Mouse (Mus musculus): ENCODE measurements around the gene Igfbp3. TPM values are rescaled to one million over a fixed set of nuclear protein-coding genes. Genes with fewer than 3 reads are reported as not detected.

Gene Igfbp3
- polyA plus RNA-seq, 1 experiment, result 11.0 TPM

DNA sequence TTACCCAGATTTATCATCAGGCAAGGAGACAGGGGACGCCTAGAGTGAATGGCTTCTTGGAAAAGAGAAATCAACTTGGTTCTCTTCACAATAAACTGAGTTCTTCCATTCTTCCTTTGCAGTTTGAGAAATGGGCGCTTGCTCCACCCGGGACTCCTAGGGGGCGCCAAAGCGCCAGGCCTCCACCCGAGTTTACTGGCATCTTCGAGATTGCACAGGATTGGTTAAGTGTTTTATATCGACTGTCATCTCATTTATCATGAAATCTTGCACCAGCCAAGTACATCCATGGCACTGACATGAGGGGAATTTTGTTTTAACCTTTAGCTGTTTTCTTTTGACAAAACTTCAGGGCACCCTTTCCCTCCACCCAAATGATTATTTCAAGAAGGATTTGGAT lies 2.0 kb upstream of the Igfbp3 start:
- no peak overlapping the region for H3K4me3 ChIP-seq (replicated peaks; ENCODE audit: insufficient read depth, low read depth, low read length)
- DNase-seq, result peak; percentile 49 to 57
- H3K27ac ChIP-seq (ENCODE audit: insufficient read depth, low read length), result no peak overlapping the region
- 9% methylated on average over 8 of the region's 8 CpGs for WGBS
- TF ChIP-seq CTCF (IDR thresholded peaks at IDR 0.05; ENCODE audit: borderline replicate concordance, insufficient read depth, low read depth, low read length), result peak; percentile 64; the same call in 1 of the 2 replicates
- TF ChIP-seq POLR2A (IDR thresholded peaks at IDR 0.05; ENCODE audit: borderline replicate concordance, insufficient read depth, low read length), result no peak
- no peaks in the 10 kb centered on the region for H3K27me3 ChIP-seq (ENCODE audit: control insufficient read depth, insufficient read depth, low read length)
- H3K4me1 ChIP-seq (ENCODE audit: control insufficient read depth, insufficient read depth, low read length), result no peaks in the 10 kb centered on the region

GRCm38 (mm10) chr11:7214761-7215160 lies 1.0 kb upstream of the Igfbp3 start:
- DNase-seq, result peak; percentile 29 to 37
- H3K4me1 ChIP-seq (ENCODE audit: control insufficient read depth, insufficient read depth, low read length), result no peaks in the 10 kb centered on the region
- H3K27me3 ChIP-seq (ENCODE audit: control insufficient read depth, insufficient read depth, low read length), result no peaks in the 10 kb centered on the region
- TF ChIP-seq POLR2A (IDR thresholded peaks at IDR 0.05; ENCODE audit: borderline replicate concordance, insufficient read depth, low read length) (no peak), CTCF (IDR thresholded peaks at IDR 0.05; ENCODE audit: borderline replicate concordance, insufficient read depth, low read depth, low read length) (peak; percentile 59; the same call in 1 of the 2 replicates)
- no peak overlapping the region for H3K4me3 ChIP-seq (replicated peaks; ENCODE audit: insufficient read depth, low read depth, low read length)
- 5% methylated on average over 14 of the region's 14 CpGs for WGBS
- H3K27ac ChIP-seq (ENCODE audit: insufficient read depth, low read length), result no peak overlapping the region

- 1% methylated on average over 12 of the region's 12 CpGs for WGBS
- no peaks in the 10 kb centered on the region for H3K4me1 ChIP-seq (ENCODE audit: control insufficient read depth, insufficient read depth, low read length)
- DNase-seq, result no peak
- no peaks in the 10 kb centered on the region for H3K27me3 ChIP-seq (ENCODE audit: control insufficient read depth, insufficient read depth, low read length)
- H3K27ac ChIP-seq (ENCODE audit: insufficient read depth, low read length), result no peak overlapping the region
- TF ChIP-seq POLR2A (IDR thresholded peaks at IDR 0.05; ENCODE audit: borderline replicate concordance, insufficient read depth, low read length) (no peak), CTCF (IDR thresholded peaks at IDR 0.05; ENCODE audit: borderline replicate concordance, insufficient read depth, low read depth, low read length) (no peak)
- peak overlapping the region; percentile 21 for H3K4me3 ChIP-seq (replicated peaks; ENCODE audit: insufficient read depth, low read depth, low read length)
These were observed 578 bp upstream of the Igfbp3 start for GRCm38 (mm10) chr11:7214342-7214660.

DNA sequence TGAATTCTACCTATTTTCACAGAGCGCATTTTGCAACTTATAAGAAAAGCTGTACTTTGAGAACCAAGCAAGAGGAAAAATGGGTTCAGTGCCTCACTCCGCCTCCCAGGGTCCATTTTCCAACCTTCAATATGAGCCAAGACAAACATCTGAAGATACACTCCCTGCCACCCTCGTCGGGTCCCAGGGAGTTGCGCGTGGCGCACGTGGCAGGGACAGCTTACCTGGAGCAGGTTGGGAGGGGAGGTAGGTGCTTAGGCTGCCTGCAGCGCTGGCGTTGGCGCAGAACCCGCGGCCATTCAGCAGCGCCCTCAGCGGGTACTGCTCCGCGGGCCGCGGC lies 592 bp downstream of the Igfbp3 start:
- TF ChIP-seq POLR2A (IDR thresholded peaks at IDR 0.05; ENCODE audit: borderline replicate concordance, insufficient read depth, low read length), result no peak
- TF ChIP-seq CTCF (IDR thresholded peaks at IDR 0.05; ENCODE audit: borderline replicate concordance, insufficient read depth, low read depth, low read length), result no peak
- Histone ChIP-seq H3K27me3 (ENCODE audit: control insufficient read depth, insufficient read depth, low read length) (no peaks in the 10 kb centered on the region), H3K27ac (ENCODE audit: insufficient read depth, low read length) (no peak overlapping the region), H3K4me3 (replicated peaks; ENCODE audit: insufficient read depth, low read depth, low read length) (peak overlapping the region; percentile 60), H3K4me1 (ENCODE audit: control insufficient read depth, insufficient read depth, low read length) (no peaks in the 10 kb centered on the region)
- no peak for DNase-seq
- WGBS, result 3% methylated on average over 19 of the region's 19 CpGs

- Histone ChIP-seq H3K4me1 (ENCODE audit: control insufficient read depth, insufficient read depth, low read length) (no peaks in the 10 kb centered on the region), H3K27me3 (ENCODE audit: control insufficient read depth, insufficient read depth, low read length) (no peaks in the 10 kb centered on the region), H3K27ac (ENCODE audit: insufficient read depth, low read length) (no peak overlapping the region), H3K4me3 (replicated peaks; ENCODE audit: insufficient read depth, low read depth, low read length) (peak overlapping the region; percentile 9)
- DNase-seq, result no peak
- 47% methylated on average over 17 of the region's 17 CpGs for WGBS
- TF ChIP-seq CTCF (IDR thresholded peaks at IDR 0.05; ENCODE audit: borderline replicate concordance, insufficient read depth, low read depth, low read length) (no peak), POLR2A (IDR thresholded peaks at IDR 0.05; ENCODE audit: borderline replicate concordance, insufficient read depth, low read length) (no peak)
These were observed 1.5 kb downstream of the Igfbp3 start for GRCm38 (mm10) chr11:7212126-7212798.

DNA sequence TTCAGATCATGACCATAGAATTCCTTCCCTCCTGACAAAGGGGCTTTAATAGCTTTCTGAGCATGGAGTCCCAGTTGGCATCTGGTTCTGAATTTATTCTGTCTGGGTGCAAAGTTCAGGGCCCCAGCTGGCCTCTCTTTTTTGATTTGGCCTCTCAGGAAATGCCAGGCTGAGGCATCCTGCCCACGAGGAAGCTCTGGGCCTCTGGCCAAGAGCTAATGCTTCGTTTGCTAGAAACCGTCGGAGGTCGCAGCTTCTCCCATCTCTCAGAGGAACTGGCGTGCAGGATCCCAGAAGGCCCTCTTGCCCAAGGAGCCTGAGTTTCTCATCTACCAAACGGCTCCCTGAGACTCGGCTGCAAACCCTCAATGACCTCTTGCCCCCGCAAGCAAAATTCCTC lies 2.5 kb downstream of the Igfbp3 start:
- TF ChIP-seq CTCF (IDR thresholded peaks at IDR 0.05; ENCODE audit: borderline replicate concordance, insufficient read depth, low read depth, low read length), result no peak
- no peak for TF ChIP-seq POLR2A (IDR thresholded peaks at IDR 0.05; ENCODE audit: borderline replicate concordance, insufficient read depth, low read length)
- DNase-seq, result no peak
- H3K4me3 ChIP-seq (replicated peaks; ENCODE audit: insufficient read depth, low read depth, low read length), result no peak overlapping the region
- no peaks in the 10 kb centered on the region for H3K4me1 ChIP-seq (ENCODE audit: control insufficient read depth, insufficient read depth, low read length)
- WGBS, result 22% methylated on average over 9 of the region's 9 CpGs
- H3K27me3 ChIP-seq (ENCODE audit: control insufficient read depth, insufficient read depth, low read length), result no peaks in the 10 kb centered on the region
- no peak overlapping the region for H3K27ac ChIP-seq (ENCODE audit: insufficient read depth, low read length)

GRCm38 (mm10) chr11:7210343-7210742 lies 3.4 kb downstream of the Igfbp3 start:
- Histone ChIP-seq H3K27me3 (ENCODE audit: control insufficient read depth, insufficient read depth, low read length) (no peaks in the 10 kb centered on the region), H3K4me3 (replicated peaks; ENCODE audit: insufficient read depth, low read depth, low read length) (no peak overlapping the region), H3K4me1 (ENCODE audit: control insufficient read depth, insufficient read depth, low read length) (no peaks in the 10 kb centered on the region), H3K27ac (ENCODE audit: insufficient read depth, low read length) (no peak overlapping the region)
- DNase-seq, result peak; percentile 56 to 66
- TF ChIP-seq CTCF (IDR thresholded peaks at IDR 0.05; ENCODE audit: borderline replicate concordance, insufficient read depth, low read depth, low read length) (peak; percentile 94), POLR2A (IDR thresholded peaks at IDR 0.05; ENCODE audit: borderline replicate concordance, insufficient read depth, low read length) (no peak)
- 40% methylated on average over 6 of the region's 6 CpGs for WGBS

DNA sequence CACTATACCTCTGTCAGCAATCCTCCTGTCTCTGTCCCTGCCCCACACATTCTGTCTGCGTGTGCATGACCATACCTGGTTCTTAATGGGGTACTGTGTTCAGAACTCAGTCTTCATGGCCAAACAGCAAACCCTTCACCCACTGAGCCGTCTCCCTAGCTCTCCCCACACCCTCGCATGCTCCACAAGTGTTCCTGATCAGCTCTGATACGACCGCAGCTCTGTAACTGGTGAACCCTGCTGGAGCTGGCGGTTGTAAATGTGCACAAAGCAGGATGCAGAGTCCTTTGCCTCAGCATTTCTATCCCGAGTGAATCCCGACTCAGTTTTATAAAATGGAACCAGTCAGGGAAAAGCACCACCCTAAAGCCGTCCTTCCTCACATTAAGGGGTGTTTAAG lies 9.9 kb downstream of the Igfbp3 start:
- 93% methylated on average over 9 of the region's 9 CpGs for WGBS
- Histone ChIP-seq H3K4me3 (replicated peaks; ENCODE audit: insufficient read depth, low read depth, low read length) (no peak overlapping the region), H3K27ac (ENCODE audit: insufficient read depth, low read length) (no peak overlapping the region), H3K4me1 (ENCODE audit: control insufficient read depth, insufficient read depth, low read length) (no peaks in the 10 kb centered on the region), H3K27me3 (ENCODE audit: control insufficient read depth, insufficient read depth, low read length) (no peaks in the 10 kb centered on the region)
- TF ChIP-seq POLR2A (IDR thresholded peaks at IDR 0.05; ENCODE audit: borderline replicate concordance, insufficient read depth, low read length), result no peak
- TF ChIP-seq CTCF (IDR thresholded peaks at IDR 0.05; ENCODE audit: borderline replicate concordance, insufficient read depth, low read depth, low read length), result no peak
- DNase-seq, result no peak
